Mouse (Mus musculus): ENCODE results near the gene Cct6b. TPM values are rescaled to one million over a fixed set of nuclear protein-coding genes. Genes with fewer than 3 reads are reported as not detected.

Cct6b gene
- polyA plus RNA-seq, 1 experiment from 2014 or later = 0.46 TPM

GRCm38 (mm10) chr11:82764438-82764924 lies 360 bp upstream of the Cct6b start:
- H3K9ac ChIP-seq (ENCODE audit: low read depth, low read length) = peak overlapping the region; percentile 85
- H3K9me3 ChIP-seq (replicated peaks; ENCODE audit: control insufficient read depth, low read length, poor library complexity, severe bottlenecking) = no peaks in the 10 kb centered on the region
- peak; percentile 74 for ATAC-seq
- WGBS = under 1% methylated on average over 28 of the region's 28 CpGs
- H3K4me3 ChIP-seq (ENCODE audit: low read depth, low read length) = peak overlapping the region; percentile 85
- no peaks in the 10 kb centered on the region for H3K27me3 ChIP-seq (ENCODE audit: control insufficient read depth, insufficient read depth, low read depth, low read length)
- peak overlapping the region; percentile 87 for H3K27ac ChIP-seq (ENCODE audit: low read length)
- peaks cover 23% of the 10 kb centered on the region for H3K4me1 ChIP-seq (ENCODE audit: control insufficient read depth, insufficient read depth, low read length)
- H3K4me2 ChIP-seq (ENCODE audit: low read length) = peak overlapping the region; percentile 93
- H3K36me3 ChIP-seq (ENCODE audit: control insufficient read depth, insufficient read depth, low read length) = no peaks in the 10 kb centered on the region

- no peaks in the 10 kb centered on the region for H3K9me3 ChIP-seq (replicated peaks; ENCODE audit: control insufficient read depth, low read length, poor library complexity, severe bottlenecking)
- peak overlapping the region; percentile 72 for H3K9ac ChIP-seq (ENCODE audit: low read depth, low read length)
- 7% methylated on average over 4 of the region's 4 CpGs for WGBS
Observed at GRCm38 (mm10) chr11:82763261-82763660, 860 bp downstream of the Cct6b start.

DNA sequence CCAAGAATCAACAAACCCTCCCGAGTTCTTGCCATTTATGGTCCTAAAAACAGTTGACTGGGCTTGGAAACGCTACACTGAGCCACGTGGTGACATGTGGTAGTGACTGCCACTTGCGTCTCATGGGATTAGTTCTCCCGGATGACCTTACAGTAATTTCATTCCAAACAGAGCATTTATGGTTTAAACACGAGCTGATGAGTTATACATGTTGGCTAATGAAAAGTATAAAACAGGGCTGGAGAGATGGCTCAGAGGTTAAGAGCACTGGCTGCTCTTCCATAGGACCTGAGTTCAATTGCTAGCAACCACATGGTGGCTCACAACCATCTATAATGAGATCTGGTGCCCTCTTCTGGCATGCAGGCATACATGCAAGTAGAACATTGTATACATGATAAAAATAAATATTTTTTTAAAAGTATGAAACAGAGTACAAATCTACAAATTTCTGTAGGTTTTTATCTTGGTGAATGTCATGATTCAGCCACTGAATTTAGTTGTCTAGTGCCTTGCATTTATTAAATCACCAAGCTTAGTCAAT lies 1.8 kb downstream of the Cct6b start:
- Histone ChIP-seq H3K27ac (ENCODE audit: low read length) (no peak overlapping the region), H3K9me3 (replicated peaks; ENCODE audit: control insufficient read depth, low read length, poor library complexity, severe bottlenecking) (no peaks in the 10 kb centered on the region), H3K27me3 (ENCODE audit: control insufficient read depth, insufficient read depth, low read depth, low read length) (no peaks in the 10 kb centered on the region), H3K9ac (ENCODE audit: low read depth, low read length) (no peak overlapping the region), H3K4me1 (ENCODE audit: control insufficient read depth, insufficient read depth, low read length) (peaks cover 23% of the 10 kb centered on the region), H3K4me3 (ENCODE audit: low read depth, low read length) (no peak overlapping the region), H3K36me3 (ENCODE audit: control insufficient read depth, insufficient read depth, low read length) (no peaks in the 10 kb centered on the region), H3K4me2 (ENCODE audit: low read length) (no peak overlapping the region)
- ATAC-seq = no peak
- 87% methylated on average over 6 of the region's 6 CpGs for WGBS

More at GRCm38 (mm10) chr11:82763261-82763660, 860 bp downstream of the Cct6b start:
- Histone ChIP-seq H3K36me3 (ENCODE audit: control insufficient read depth, insufficient read depth, low read length) (no peaks in the 10 kb centered on the region), H3K4me3 (ENCODE audit: low read depth, low read length) (peak overlapping the region; percentile 85), H3K27ac (ENCODE audit: low read length) (peak overlapping the region; percentile 87), H3K4me1 (ENCODE audit: control insufficient read depth, insufficient read depth, low read length) (peaks cover 23% of the 10 kb centered on the region), H3K27me3 (ENCODE audit: control insufficient read depth, insufficient read depth, low read depth, low read length) (no peaks in the 10 kb centered on the region), H3K4me2 (ENCODE audit: low read length) (peak overlapping the region; percentile 68)
- ATAC-seq = no peak

DNA sequence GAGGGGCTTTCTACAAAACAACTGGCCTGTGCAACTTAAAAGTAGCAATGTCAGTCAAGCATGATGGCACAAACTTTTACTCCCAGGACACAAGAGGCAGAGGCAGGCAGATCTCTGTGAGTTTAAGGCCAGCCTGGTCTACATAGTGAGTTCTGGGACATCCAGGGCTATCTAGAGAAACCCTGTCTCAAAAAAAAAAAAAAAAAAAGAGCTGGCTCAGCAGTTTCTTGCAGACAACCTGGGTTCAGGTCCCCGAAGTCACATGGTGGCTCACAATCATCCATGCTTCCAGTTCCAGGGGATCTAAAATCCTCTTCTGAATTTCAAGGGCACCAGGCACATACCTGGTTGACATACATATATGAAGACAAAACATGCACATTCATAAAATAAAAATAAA lies 8.2 kb downstream of the Cct6b start:
- H3K27ac ChIP-seq (ENCODE audit: low read length) = no peak overlapping the region
- H3K4me1 ChIP-seq (ENCODE audit: control insufficient read depth, insufficient read depth, low read length) = no peaks in the 10 kb centered on the region
- no peak overlapping the region for H3K4me2 ChIP-seq (ENCODE audit: low read length)
- no peak overlapping the region for H3K9ac ChIP-seq (ENCODE audit: low read depth, low read length)
- no peak for ATAC-seq
- H3K27me3 ChIP-seq (ENCODE audit: control insufficient read depth, insufficient read depth, low read depth, low read length) = no peaks in the 10 kb centered on the region
- 87% methylated on average over 1 of the region's 1 CpGs for WGBS
- no peaks in the 10 kb centered on the region for H3K9me3 ChIP-seq (replicated peaks; ENCODE audit: control insufficient read depth, low read length, poor library complexity, severe bottlenecking)
- H3K36me3 ChIP-seq (ENCODE audit: control insufficient read depth, insufficient read depth, low read length) = no peaks in the 10 kb centered on the region
- H3K4me3 ChIP-seq (ENCODE audit: low read depth, low read length) = no peak overlapping the region

DNA sequence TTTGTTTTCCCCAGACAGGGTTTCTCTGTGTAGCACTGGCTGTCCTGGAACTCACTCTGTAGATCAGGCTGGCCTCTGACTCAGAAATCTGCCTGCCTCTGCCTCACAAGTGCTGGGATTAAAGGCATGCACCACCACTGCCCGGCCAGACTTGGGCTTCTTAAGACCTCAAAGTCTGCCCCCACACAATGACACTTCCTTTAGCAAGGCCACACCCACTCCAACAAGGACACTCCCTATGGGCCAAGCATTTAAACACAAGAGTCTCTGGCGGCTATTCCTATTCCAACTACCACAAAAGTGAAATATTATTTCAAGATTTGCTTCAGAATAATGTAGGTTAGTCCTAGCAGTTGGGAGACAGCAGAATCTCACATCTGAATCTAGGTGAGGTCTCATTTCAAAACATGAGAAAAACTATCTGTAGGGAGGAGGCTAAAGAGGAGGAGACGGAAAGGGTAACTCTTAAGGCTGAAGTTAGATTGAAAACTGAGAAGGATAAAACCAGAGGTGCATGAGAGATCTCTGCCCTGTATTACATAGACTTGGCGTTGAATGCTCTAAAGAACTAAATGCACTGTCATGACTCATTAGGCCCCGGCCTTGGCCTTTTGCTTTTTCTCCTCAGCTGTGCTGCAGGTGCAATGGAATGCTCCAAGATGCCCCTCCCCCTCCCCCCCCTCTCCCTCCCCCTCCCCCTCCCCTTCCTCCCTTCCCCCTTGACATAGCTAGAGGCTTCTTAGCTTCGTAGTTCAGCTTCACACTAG lies 11.6 kb downstream of the Cct6b start:
- Histone ChIP-seq H3K9me3 (replicated peaks; ENCODE audit: control insufficient read depth, low read length, poor library complexity, severe bottlenecking) (no peaks in the 10 kb centered on the region), H3K27ac (ENCODE audit: low read length) (no peak overlapping the region), H3K4me1 (ENCODE audit: control insufficient read depth, insufficient read depth, low read length) (no peaks in the 10 kb centered on the region), H3K4me2 (ENCODE audit: low read length) (no peak overlapping the region), H3K4me3 (ENCODE audit: low read depth, low read length) (no peak overlapping the region), H3K27me3 (ENCODE audit: control insufficient read depth, insufficient read depth, low read depth, low read length) (no peaks in the 10 kb centered on the region), H3K9ac (ENCODE audit: low read depth, low read length) (no peak overlapping the region), H3K36me3 (ENCODE audit: control insufficient read depth, insufficient read depth, low read length) (no peaks in the 10 kb centered on the region)
- 77% methylated on average over 5 of the region's 6 CpGs for WGBS
- ATAC-seq = no peak

- H3K9me3 ChIP-seq (replicated peaks; ENCODE audit: control insufficient read depth, low read length, poor library complexity, severe bottlenecking) = no peaks in the 10 kb centered on the region
- 85% methylated on average over 8 of the region's 8 CpGs for WGBS
- no peak overlapping the region for H3K27ac ChIP-seq (ENCODE audit: low read length)
- no peak overlapping the region for H3K4me3 ChIP-seq (ENCODE audit: low read depth, low read length)
- H3K27me3 ChIP-seq (ENCODE audit: control insufficient read depth, insufficient read depth, low read depth, low read length) = no peaks in the 10 kb centered on the region
- no peak overlapping the region for H3K4me2 ChIP-seq (ENCODE audit: low read length)
- H3K9ac ChIP-seq (ENCODE audit: low read depth, low read length) = no peak overlapping the region
- ATAC-seq = no peak
- H3K4me1 ChIP-seq (ENCODE audit: control insufficient read depth, insufficient read depth, low read length) = no peaks in the 10 kb centered on the region
- H3K36me3 ChIP-seq (ENCODE audit: control insufficient read depth, insufficient read depth, low read length) = no peaks in the 10 kb centered on the region
Observed at GRCm38 (mm10) chr11:82746857-82747366, 17.2 kb downstream of the Cct6b start.

- Histone ChIP-seq H3K4me1 (ENCODE audit: control insufficient read depth, insufficient read depth, low read length) (no peaks in the 10 kb centered on the region), H3K36me3 (ENCODE audit: control insufficient read depth, insufficient read depth, low read length) (no peaks in the 10 kb centered on the region), H3K4me3 (ENCODE audit: low read depth, low read length) (no peak overlapping the region), H3K27ac (ENCODE audit: low read length) (no peak overlapping the region), H3K4me2 (ENCODE audit: low read length) (no peak overlapping the region), H3K9me3 (replicated peaks; ENCODE audit: control insufficient read depth, low read length, poor library complexity, severe bottlenecking) (no peaks in the 10 kb centered on the region), H3K27me3 (ENCODE audit: control insufficient read depth, insufficient read depth, low read depth, low read length) (no peaks in the 10 kb centered on the region), H3K9ac (ENCODE audit: low read depth, low read length) (no peak overlapping the region)
- WGBS = 38% methylated on average over 6 of the region's 6 CpGs
- ATAC-seq = no peak
Observed at GRCm38 (mm10) chr11:82746138-82746537, 18.0 kb downstream of the Cct6b start.

GRCm38 (mm10) chr11:82739006-82739405 lies 25.1 kb downstream of the Cct6b start:
- no peaks in the 10 kb centered on the region for H3K9me3 ChIP-seq (replicated peaks; ENCODE audit: control insufficient read depth, low read length, poor library complexity, severe bottlenecking)
- no peaks in the 10 kb centered on the region for H3K36me3 ChIP-seq (ENCODE audit: control insufficient read depth, insufficient read depth, low read length)
- H3K9ac ChIP-seq (ENCODE audit: low read depth, low read length) = no peak overlapping the region
- no peaks in the 10 kb centered on the region for H3K27me3 ChIP-seq (ENCODE audit: control insufficient read depth, insufficient read depth, low read depth, low read length)
- H3K4me2 ChIP-seq (ENCODE audit: low read length) = no peak overlapping the region
- no peak overlapping the region for H3K27ac ChIP-seq (ENCODE audit: low read length)
- no peak for ATAC-seq
- H3K4me3 ChIP-seq (ENCODE audit: low read depth, low read length) = no peak overlapping the region
- H3K4me1 ChIP-seq (ENCODE audit: control insufficient read depth, insufficient read depth, low read length) = no peaks in the 10 kb centered on the region

DNA sequence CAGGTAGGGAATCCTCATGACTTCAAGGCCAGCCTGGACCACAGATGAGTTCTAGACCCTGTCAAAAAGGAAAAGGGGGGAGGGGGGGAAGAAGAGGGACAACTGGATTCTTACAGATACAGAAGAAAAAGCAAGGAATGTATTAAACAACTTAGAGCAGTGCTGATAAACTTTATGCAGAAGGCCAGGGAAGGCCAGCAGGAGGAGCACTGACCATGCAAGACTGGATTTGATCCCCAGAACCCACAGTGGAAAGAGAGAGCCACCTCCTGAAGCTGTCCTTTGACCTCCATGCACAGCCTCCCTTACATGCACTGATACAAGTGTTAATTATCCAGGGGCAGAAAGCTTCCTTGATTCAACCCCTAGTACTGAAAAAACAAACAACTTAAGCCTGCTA lies 29.9 kb downstream of the Cct6b start:
- Histone ChIP-seq H3K9ac (ENCODE audit: low read depth, low read length) (no peak overlapping the region), H3K36me3 (ENCODE audit: control insufficient read depth, insufficient read depth, low read length) (no peaks in the 10 kb centered on the region), H3K4me1 (ENCODE audit: control insufficient read depth, insufficient read depth, low read length) (no peaks in the 10 kb centered on the region), H3K4me2 (ENCODE audit: low read length) (no peak overlapping the region), H3K4me3 (ENCODE audit: low read depth, low read length) (no peak overlapping the region), H3K9me3 (replicated peaks; ENCODE audit: control insufficient read depth, low read length, poor library complexity, severe bottlenecking) (no peaks in the 10 kb centered on the region), H3K27ac (ENCODE audit: low read length) (no peak overlapping the region), H3K27me3 (ENCODE audit: control insufficient read depth, insufficient read depth, low read depth, low read length) (no peaks in the 10 kb centered on the region)
- no peak for ATAC-seq
